Mouse (Mus musculus): Measurements from ENCODE around the gene Tceanc2.

DNA sequence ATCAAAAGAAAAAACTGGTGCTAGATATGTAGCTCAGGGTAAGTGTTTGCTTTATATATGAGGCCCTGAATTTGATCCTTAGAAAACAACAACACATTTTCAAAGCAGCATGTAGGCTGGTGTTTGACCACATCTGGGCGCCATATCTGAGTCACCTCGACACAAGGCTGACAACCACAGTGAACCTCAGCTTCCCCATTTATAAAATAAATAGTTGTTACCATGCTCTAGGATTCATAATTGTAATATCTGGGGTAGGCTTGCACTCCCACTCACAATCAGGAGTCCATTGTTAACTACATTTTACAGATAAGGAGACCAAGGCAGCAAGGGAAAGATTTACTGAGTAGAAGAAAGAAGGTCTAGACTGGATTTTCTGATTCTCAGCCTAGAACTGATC is 47.4 kb upstream of the Tceanc2 start:
- TF ChIP-seq CTCF (IDR thresholded peaks at IDR 0.05; ENCODE audit: low read depth) (no peak), EP300 (IDR thresholded peaks at IDR 0.05; ENCODE audit: low read depth) (no peak)

Measured in liver, postnatal 0 days (tissue).